Mouse (Mus musculus) adipocyte (in vitro differentiated cells): ENCODE measurements around the gene Nlrp9b.
"Not testable (repeated sequence)": the region's sequence is repeated elsewhere in the genome, so short reads cannot be mapped to it uniquely, and the experiment has no call there.

Source experiments
- DNase-seq: peaks from one replicate; pipeline ENCODE4 v3.0.0-alpha.2; 2016; ENCODE audit warnings: low spot score

Gene Nlrp9b

DNA sequence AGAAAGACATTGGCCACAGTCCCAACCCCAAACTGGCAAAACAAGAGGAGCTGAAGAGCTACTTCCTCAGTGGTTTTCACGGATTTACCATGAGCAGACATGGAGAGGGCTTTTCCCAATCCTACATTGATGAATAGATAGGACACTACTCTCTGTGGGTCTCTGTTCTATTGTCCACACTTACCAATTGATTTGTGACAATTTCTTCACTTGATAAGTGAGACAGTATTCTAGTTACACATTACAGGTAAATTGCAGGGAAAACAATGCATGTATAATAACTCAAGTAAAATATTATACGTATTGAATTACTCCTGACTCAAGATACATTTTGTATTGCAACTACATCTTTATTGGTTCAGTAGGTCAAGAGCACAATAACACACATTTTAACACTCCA is 131.2 kb downstream of the Nlrp9b start, which contains the start of gene Gm16442:
TSS of gene Gm16442 (minus strand) at position 101 of the 400 bp plus-strand sequence.
- DNase-seq = not testable (repeated sequence)
